In the genomic region with DNA sequence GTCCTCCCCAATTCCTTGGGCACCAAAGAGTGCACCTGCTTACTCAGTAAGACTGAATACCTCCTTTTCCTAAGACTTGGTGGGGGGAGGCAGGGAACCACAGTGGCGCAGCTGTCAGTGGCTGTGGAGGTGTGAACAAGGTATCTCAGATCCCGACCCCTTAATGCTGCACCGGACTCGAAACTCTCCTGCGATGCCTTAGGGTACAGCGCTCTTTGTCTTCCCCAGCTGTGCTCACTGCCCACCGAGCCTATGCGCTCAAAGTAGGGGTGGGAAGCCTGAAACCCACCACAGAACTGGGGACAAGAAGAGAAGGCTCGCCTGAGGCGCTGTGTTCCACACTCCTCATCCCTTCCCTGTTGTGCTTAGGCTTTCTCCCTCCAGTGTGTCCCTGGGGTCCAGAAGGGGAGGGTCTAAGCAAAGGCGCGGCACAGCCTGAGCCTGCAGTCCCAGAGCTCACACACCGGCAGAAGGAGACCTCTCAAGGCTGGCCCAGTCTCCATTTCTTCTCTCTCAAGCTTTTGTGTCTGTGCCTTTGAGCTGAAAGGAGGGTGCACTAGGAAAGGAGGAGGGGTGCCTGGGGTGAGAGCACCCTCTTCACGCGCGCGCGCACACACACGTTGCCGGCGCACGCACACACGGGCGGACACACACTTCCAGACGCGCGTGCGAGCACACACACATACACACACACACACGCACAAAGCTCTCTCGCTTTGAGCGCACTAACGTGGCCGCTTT, we compare ENCODE assay signal across 8 mouse cellular contexts. TPM values are rescaled to one million over a fixed set of nuclear protein-coding genes. Genes with fewer than 3 reads are reported as not detected.
DNase-seq lines count a peak whose midpoint lies in the region; ATAC-seq lines count a peak whose summit lies in the region.

A gene (plus strand): TSS at position 478 of the 741 bp plus-strand sequence.

- H3K27me3 ChIP-seq in stomach, embryonic 14.5 days (ENCODE audit: control insufficient read depth, insufficient read depth, low read length): no peaks in the 10 kb centered on the region

- DNase-seq in kidney, postnatal 10 days: peak; percentile 11
- DNase-seq in kidney, adult 9 months: no peak
- DNase-seq in cerebellum, adult 11-12 months: peak; percentile 67
- peak; percentile 32 for DNase-seq in forelimb bud, embryonic 11.5 days (ENCODE audit: low read depth, low spot score)
- peak; percentile 48 for DNase-seq in layer of hippocampus, adult 9-11 months
- DNase-seq in ovary, postnatal 14 days (ENCODE audit: low spot score): no peak

- no peaks in the 10 kb centered on the region for H3K9me3 ChIP-seq in stomach, embryonic 14.5 days (ENCODE audit: control insufficient read depth, low read depth, low read length)

- H3K36me3 ChIP-seq in stomach, embryonic 14.5 days (ENCODE audit: control insufficient read depth, insufficient read depth, low read length): no peaks in the 10 kb centered on the region

- peak within 1 kb of the TSS; percentile 38 for H3K4me3 ChIP-seq in stomach, embryonic 14.5 days (ENCODE audit: low read depth, low read length)

- peak within 1 kb of the TSS; percentile 56 for H3K4me2 ChIP-seq in stomach, embryonic 14.5 days (replicated peaks; ENCODE audit: low read depth, low read length)

- 26% methylated on average over 33 of the region's 33 CpGs for WGBS in stomach, embryonic 14.5 days

- peak; percentile 74 for ATAC-seq in megakaryocyte-erythroid progenitor cell, adult 5-6 weeks (replicated peaks; ENCODE audit: low FRiP score, low TSS enrichment, poor library complexity, severe bottlenecking)
- ATAC-seq in stomach, embryonic 14.5 days (ENCODE audit: insufficient number of reproducible peaks, insufficient read depth, low FRiP score, low read depth): peak; percentile 50; the same call in 1 of the 2 replicates

- peak within 1 kb of the TSS; percentile 39; the same call in 1 of the 2 replicates for H3K27ac ChIP-seq in stomach, embryonic 14.5 days (ENCODE audit: low read length)

- peak within 1 kb of the TSS; percentile 40; the same call in 1 of the 2 replicates for H3K9ac ChIP-seq in stomach, embryonic 14.5 days (replicated peaks; ENCODE audit: low read depth, low read length)

- no peaks in the 10 kb centered on the region for H3K4me1 ChIP-seq in stomach, embryonic 14.5 days (ENCODE audit: control insufficient read depth, insufficient read depth, low read length)

RNA-seq across cellular contexts. Expression of the gene that starts here (rescaled TPM):
- total RNA-seq in megakaryocyte-erythroid progenitor cell, adult 5-6 weeks (2014; fragmentation: Nextera tagmentation): 0.50 and 1.4 TPM in 2 replicates
- total RNA-seq in megakaryocyte-erythroid progenitor cell, adult 5-6 weeks (2017): not detected in 2 replicates
- 8.5 and 9.2 TPM in 2 replicates for polyA plus RNA-seq in stomach, embryonic 14.5 days (2014; fragmentation: Nextera tagmentation; extraction: Ambion mirVana)

Comparison
In these comparisons a context has a peak if more than half of its experiments do, and no peak if none do; other contexts are left out.
1. DNase-seq: peak in kidney, postnatal 10 days (single experiment), cerebellum, adult 11-12 months (single experiment), forelimb bud, embryonic 11.5 days (single experiment) and layer of hippocampus, adult 9-11 months (single experiment); none in kidney, adult 9 months (single experiment) and ovary, postnatal 14 days (single experiment).